Mouse (Mus musculus) stomach, postnatal 0 days (tissue): Measurements from ENCODE around the gene Acot2.

Experiments
- CTCF ChIP-seq: IDR thresholded peaks from 2 replicates; pipeline ENCODE4 v1.5.1; 2016; ENCODE audit warnings: antibody characterized with exemption, low read depth, mild to moderate bottlenecking, moderate library complexity
- EP300 ChIP-seq: optimal IDR thresholded peaks from 2 replicates; pipeline ENCODE3; 2016; ENCODE audit warnings: antibody characterized with exemption

- TF ChIP-seq CTCF, result no peak
- no peak for TF ChIP-seq EP300
Observed at GRCm38 (mm10) chr12:83941938-83942337, 45.7 kb upstream of the Acot2 start.
